Mouse (Mus musculus) liver, adult (tissue): ENCODE results near the gene Lamb3.

ENCODE experiments used
- GATA4 ChIP-seq: IDR thresholded peaks from 2 replicates; pipeline ENCODE4 v1.6.1; 2014; ENCODE audit warnings: mild to moderate bottlenecking, low read length; ENCODE audit not compliant: insufficient replicate concordance

Lamb3 gene

DNA sequence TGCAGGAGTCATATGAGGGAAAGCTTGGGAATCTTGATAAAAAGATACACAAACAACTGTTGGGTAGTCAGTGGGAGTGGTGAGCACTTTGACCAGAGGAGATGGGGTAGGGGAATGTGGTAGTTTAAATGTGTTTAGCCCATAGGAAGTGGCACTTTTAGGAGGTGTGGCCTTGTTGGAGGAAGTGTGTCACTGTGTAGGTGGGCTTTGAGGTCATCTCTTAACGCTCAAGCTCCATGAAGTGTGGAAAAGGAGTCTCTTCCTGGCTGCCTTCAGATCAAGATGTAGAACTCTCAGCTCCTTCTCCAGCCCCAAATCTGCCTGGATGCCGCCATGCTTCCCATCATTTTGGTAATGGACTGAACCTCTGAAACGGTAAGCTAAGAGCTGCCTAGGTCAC lies at the start of gene Lamb3:
Lamb3 (plus strand) TSS at position 197 of the 400 bp plus-strand sequence.
- no peak for TF ChIP-seq GATA4

DNA sequence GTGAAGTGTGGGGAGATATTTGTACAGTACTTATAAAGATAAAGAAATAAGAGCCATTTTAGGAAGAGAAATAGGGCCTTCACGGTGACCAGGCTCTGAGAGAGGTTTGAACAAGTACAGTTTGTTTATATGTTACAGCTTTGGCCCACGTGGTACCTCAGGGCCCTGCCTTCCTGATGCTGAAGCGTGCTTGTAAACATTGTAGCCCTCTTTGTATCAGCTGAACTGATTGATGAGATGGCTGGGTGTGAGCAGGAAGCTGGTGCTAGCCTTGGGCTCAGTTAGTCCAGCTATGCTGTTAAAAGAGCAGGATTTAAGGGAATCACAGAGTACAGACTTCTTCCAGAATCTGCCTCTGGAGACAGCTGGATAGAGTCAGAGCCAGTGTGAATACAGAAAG lies 48.3 kb upstream of the Lamb3 start:
- TF ChIP-seq GATA4 = no peak

DNA sequence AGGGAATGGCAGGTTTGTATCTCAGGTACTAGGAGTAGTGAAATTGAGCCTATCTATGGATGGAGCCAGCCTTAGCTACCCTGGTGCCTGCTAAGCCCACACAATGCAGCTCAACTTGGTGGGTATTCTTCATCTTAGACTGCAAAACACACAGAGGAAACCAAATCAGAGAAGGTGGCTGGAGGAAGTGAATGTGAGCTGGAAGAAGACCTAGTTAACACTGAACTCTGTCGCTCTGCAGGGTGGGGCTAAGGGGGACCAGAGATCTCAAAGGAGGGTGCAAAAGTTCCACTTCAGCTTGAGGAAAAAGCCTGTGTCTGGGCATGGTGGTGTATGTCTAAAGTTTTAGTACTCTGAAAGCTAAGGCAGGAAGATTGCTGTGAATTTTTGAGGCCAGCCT lies 47.9 kb upstream of the Lamb3 start:
- no peak for TF ChIP-seq GATA4

DNA sequence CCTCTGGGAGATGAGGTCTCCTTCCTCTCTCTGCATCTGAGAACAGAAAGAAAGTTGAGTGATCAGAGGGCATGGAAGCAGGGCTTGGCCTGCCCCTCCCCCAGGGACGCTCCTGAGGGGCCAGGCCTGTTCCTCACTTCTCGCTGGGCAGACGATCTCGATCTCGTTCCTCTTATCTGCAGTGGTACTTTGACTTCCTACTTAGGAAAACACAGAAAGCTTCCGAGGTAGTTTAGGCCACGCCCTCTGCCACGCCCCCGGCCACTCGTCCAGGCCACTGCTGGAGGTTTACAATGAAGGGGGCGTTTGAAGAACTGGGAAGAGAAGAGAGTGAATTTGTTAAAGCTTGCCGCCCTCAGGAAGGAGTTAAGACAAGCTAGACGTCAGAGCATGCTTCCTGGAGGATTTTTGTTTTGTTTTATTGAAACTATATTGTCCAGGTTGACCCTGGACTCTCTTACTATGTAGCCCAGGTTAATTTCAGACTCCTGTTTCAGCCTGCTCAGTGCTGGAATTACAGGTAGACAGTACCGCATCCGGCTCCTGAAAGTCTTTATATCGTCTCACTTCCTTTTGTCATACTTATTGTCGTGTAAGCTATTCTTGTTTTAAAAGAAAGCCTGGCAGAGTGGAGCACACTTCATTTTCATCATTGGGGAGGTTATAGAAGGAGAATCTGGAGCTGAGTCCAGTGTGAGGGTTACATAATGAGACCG lies 47.0 kb upstream of the Lamb3 start:
- TF ChIP-seq GATA4 = peak; percentile 14; the same call in 1 of the 2 replicates

DNA sequence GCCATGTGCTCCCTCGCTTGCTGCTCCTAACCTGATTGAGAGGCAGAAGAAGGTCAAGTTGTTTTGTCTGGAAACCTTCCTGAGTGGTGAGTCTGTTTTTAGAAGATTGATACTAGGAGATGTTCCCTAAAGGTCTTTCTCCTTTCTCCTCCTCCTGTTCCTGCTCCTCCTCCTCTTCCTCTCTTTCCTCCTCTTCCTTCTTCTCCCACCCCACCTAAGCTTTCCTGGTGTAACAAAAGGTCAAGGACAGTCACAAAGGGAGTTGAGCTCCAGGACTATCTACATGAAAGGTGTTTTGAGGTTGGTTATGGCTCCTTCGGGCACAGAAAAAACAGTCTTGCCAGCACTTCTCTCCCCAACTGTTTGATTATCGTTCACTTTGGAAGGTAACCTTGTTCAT lies 39.8 kb upstream of the Lamb3 start, which contains the start of gene A130010J15Rik:
A130010J15Rik (plus strand) TSS at position 301 of the 400 bp plus-strand sequence.
- no peak for TF ChIP-seq GATA4

DNA sequence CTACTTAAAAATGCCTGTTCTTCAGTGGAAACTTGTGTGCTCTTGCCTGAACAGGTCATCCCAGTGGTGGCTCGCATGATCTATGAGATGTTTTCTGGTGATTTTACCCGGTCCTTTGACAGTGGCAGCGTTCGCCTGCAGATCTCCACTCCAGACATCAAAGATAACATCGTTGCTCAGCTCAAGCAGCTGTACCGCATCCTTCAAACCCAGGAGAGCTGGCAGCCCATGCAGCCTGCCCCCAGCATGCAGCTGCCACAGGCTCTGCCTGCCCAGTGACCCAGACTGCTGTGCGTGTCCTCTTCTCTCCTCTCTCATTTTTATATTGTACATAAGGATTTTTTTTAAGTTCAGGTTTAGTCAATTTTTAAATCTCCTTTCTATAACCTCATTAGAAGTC lies 38.3 kb upstream of the Lamb3 start:
- no peak for TF ChIP-seq GATA4

DNA sequence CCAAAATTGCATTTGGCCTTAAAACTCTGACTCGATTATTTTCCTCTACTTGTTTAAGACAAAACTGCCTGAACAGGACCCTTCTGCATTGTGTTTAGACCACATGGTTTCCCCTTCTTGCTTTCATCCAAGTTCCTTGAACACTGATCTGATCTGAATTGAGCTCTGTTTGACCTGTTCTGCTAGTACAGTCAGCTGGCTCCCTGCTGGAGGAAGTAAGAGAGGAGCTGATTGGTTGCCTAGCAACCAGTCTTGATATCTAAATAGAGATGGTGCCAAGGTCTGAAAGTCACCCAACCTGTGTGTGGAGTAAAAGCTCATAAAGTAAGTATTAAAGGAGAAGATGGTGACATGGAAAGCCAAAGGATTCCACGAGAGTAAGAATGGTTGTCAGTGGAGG lies 37.6 kb upstream of the Lamb3 start:
- TF ChIP-seq GATA4 = no peak

DNA sequence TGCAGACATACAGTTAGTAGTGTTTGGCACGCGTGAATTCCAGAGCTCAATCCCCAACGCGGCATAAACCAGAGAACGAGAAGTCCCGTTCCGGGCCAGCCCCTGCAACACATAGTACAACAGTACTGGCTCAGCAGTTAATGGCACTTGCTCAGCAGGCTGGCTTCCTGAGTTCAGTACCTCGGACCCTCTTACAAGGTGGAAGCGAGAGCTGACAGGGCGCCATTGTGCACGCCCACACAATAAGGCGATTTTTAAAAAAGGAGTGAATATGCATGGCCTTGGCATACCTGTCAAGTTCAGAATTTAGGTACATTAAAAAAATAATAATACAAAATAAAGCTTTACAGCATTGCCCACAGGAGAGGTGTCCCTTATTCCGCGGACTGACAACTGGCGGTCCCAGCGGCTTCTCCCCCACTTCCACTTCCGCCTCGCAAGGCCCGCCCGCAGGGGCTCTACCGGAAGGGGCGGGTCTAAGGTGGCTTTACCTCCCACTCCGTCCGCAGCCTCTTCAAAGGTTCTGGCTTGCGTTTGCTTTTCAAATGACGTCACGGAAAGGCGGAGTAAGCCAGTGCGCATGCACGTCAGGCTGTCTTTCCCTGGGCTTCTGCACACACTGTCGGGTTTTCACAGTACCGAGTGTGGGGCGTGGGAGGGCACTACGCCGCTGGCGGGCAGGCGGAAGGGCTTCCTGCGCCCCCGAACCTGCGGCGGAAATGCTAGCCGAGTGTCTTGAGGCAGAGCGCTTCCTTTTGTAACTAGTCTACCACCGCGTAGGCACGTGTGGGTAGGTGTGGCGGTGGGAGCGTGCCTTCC lies 34.3 kb upstream of the Lamb3 start:
- TF ChIP-seq GATA4 = peak; percentile 29; the same call in 1 of the 2 replicates

DNA sequence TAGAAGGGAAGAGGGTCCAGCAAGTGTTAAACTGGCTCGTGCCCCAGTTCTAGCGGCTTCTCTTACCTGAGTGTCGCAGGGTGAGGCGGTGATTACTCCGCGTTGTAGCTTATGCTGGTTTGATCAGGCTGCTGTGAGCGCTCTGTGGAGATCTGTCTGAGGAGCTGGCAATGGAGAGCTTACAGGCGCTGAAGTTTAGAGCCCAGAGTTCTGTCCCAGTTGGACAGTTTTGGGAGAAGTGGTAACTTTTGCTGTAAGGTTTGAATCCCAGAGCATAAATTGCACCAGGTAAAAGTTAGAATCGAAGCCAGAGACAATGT lies 33.7 kb upstream of the Lamb3 start:
- no peak for TF ChIP-seq GATA4

DNA sequence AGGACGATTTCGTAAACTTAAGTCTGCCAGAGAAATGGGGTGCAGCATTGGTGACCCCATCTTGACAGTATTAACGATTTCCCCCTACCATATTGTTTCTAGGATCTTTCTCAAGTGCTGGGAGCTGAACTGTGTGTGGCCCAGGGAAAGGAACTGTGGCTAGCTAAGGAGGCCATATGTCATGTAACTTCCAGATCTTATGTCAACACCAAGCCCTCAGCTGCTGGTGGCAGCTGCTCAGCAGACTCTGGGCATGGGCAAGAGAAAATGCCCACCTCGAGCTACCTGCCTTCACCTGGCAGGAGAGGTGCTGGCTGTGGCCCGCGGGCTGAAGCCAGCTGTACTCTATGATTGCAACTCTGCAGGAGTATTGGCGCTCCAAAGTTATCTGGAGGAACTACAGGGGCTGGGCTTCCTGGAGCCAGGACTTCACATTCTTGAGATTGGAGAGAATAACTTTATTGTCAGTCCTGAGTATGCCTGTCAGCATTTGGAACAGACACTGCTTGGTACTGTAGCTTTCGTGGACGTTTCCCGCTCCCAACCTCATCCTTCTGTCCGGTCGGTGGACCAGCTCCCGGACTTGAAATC lies 33.3 kb upstream of the Lamb3 start:
- no peak for TF ChIP-seq GATA4

DNA sequence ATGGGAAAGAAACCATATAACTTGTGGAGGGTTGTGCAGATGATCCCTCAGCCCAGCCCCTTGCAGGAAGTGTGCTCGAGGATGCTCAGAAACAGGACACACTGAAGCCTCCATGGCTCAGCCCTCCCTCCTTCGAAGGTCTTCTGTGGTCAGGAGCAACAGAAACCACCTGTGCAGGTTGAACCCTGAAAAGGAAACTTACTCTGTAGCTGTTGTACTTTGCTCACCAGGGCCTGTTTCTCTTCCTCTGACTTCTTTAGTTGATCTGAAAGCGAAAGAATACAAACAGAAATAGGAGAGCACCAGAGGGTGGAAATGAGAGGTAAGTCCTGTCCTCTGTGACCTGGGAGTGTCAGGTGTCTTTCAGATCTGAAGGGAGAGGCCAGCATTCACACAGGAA lies 26.4 kb upstream of the Lamb3 start:
- TF ChIP-seq GATA4 = no peak

DNA sequence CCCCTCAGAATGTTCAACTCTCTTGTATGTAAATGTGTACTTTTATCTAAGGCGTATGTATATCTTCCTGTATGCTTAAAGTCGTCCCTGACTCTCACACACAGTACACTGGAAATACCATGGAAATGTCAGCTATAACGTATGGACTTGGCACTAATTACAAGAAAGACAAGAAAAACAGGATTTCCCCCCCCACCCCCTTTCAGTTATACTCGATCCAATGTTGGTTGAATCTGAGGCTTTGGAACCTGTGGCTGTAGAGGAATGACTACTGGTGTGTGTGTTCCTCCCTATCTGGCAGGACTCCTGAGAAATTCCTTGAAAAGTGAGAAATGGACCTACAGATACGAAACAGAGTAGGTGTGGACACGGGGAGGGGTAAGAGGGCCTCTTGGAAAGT lies 19.2 kb upstream of the Lamb3 start:
- no peak for TF ChIP-seq GATA4

DNA sequence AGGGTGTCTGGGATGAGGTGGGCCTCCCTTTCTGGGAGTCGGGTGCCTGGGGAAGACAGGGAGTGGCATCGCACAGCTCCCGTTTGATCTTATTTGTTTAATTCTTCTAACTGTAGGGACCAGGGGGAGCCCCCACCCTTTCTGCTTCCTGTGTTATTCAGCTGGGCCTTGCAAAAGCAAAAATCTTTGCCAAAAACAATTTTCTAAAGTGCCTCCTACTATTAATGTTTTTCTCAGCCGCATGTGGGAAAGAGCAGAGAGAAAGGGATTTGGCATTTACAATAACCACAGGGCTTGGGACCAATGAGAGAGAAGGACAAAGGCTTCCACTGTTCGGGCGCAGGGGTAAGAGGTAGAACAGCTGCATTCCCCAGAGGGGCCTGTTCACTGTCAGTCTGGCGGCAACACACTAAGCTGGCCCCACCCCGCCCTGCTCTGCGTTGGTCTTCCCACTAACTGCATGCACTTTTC lies 18.3 kb upstream of the Lamb3 start:
- no peak for TF ChIP-seq GATA4

DNA sequence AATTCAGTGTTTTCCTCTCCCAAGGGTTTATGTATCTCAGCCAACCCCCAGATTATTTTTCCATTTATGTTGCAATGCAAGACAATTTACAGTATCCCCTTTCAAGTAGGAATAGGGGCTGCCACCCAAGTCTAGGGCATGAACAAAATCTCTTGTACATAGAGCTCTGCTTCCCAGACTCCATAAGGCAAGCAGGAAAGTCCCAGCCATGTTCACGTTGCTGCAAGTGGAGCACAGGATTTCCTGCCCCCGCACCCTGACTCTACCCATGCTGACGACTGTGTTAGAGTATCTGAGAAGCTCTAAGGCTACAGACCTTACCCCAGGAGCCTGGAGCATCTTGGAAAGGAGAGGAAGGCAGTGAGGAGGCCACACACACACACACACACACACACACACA lies 17.7 kb upstream of the Lamb3 start:
- no peak for TF ChIP-seq GATA4

DNA sequence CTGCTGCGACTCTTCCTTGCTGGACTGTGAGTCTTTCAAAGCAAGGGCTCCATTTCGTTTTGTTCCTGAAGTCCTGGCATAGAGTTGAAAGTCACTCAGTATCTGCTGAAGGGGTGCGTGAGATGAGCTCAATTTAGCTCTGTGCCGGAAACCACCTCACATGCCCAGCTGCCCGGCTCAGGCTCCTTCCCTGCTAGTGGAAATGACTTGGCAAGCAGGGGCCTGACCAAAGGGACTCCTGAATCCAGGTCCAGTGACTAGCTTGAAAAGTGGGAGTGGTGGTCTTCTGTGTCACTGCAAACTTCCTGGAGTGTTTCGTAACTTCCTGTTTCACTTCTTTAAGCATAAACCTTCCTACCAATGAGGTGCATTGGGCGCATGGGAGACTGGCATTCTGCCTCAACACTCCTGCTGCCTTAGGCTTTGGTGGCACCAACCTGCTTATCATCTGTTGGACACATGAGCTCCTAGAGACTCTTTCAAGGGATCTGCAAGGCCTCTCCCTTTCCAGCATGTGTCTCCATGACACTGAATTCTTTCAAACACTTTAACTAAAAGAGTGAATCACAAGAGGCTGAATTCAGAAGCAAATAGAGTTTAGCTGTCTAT lies 15.7 kb upstream of the Lamb3 start:
- TF ChIP-seq GATA4 = no peak
